Mouse (Mus musculus) liver, postnatal 0 days (tissue): ENCODE measurements around the gene Ankrd13a. TPM values are rescaled to one million over a fixed set of nuclear protein-coding genes. Genes with fewer than 3 reads are reported as not detected.

Experiments
- ATAC-seq: fragments of 200-750 bp; cut with Nextera tagmentation; 2 replicates; pipeline ENCODE4 v1.8.0; 2017; ENCODE audit warnings: mild to moderate bottlenecking, moderate library complexity
- DNase-seq: peaks from one replicate; pipeline ENCODE4 v3.0.0-alpha.2; 2016
- H3K27ac ChIP-seq: fragments of 300-500 bp; sonication (generic); 2 replicates; pipeline ENCODE4 v1.5.1; 2014; ENCODE audit warnings: antibody characterized with exemption, moderate library complexity, mild to moderate bottlenecking, low read depth
- H3K27me3 ChIP-seq: fragments of 300-500 bp; sonication (generic); 2 replicates; pipeline ENCODE4 v1.6.1; 2014; ENCODE audit warnings: low read length, control low read depth, mixed read lengths; ENCODE audit not compliant: insufficient read depth
- H3K36me3 ChIP-seq: fragments of 300-500 bp; sonication (generic); replicated peaks from 2 replicates; pipeline ENCODE4 v1.6.1; 2014; ENCODE audit warnings: mild to moderate bottlenecking, control low read depth, low read length, moderate library complexity, mixed read lengths; ENCODE audit not compliant: insufficient read depth
- H3K4me1 ChIP-seq: fragments of 300-500 bp; sonication (generic); 2 replicates; pipeline ENCODE4 v1.6.1; 2014; ENCODE audit warnings: antibody characterized with exemption, mild to moderate bottlenecking, control low read depth; ENCODE audit not compliant: insufficient read depth
- H3K4me2 ChIP-seq: fragments of 300-500 bp; sonication (generic); 2 replicates; pipeline ENCODE4 v1.6.1; 2014; ENCODE audit warnings: low read depth, mild to moderate bottlenecking, low read length, moderate library complexity, mixed read lengths
- H3K4me3 ChIP-seq: fragments of 300-500 bp; sonication (generic); 2 replicates; pipeline ENCODE4 v1.5.1; 2014; ENCODE audit warnings: low read depth, low read length
- H3K9ac ChIP-seq: fragments of 300-500 bp; sonication (generic); replicated peaks from 2 replicates; pipeline ENCODE4 v1.6.1; 2014; ENCODE audit warnings: mild to moderate bottlenecking, moderate library complexity
- H3K9me3 ChIP-seq: fragments of 300-500 bp; sonication (generic); 2 replicates; pipeline ENCODE4 v1.6.1; 2016; ENCODE audit warnings: mild to moderate bottlenecking, control low read depth, low read length, mixed read lengths
- CTCF ChIP-seq: sonication (generic); IDR thresholded peaks from 2 replicates; pipeline ENCODE4 v1.5.1; 2016; ENCODE audit warnings: antibody characterized with exemption, low read depth
- EP300 ChIP-seq: IDR thresholded peaks from 2 replicates; pipeline ENCODE4 v1.6.1; 2016; ENCODE audit warnings: antibody characterized with exemption, low read depth, mild to moderate bottlenecking
- WGBS: fragments of 180-500 bp; shearing (Covaris S2); extraction: QIAGEN DNeasy Blood & Tissue Kit; methylation state at CpG from one replicate; pipeline ENCODE4 v1.1.7; 2014; ENCODE audit not compliant: insufficient replicate concordance; 5-methylcytosine and 5-hydroxymethylcytosine counted together
- polyA plus RNA-seq: library from polyadenylated mRNA; unstranded; fragments of >200 nt; fragmentation: Nextera tagmentation; extraction: Ambion mirVana; gene quantifications from 2 replicates; pipeline ENCODE4 v1.2.1, GENCODE M21; 2015

Ankrd13a gene
- polyA plus RNA-seq, 1 experiment from 2014 or later: 26.7 TPM

GRCm38 (mm10) chr5:114809181-114809756, 34.8 kb downstream of the Ankrd13a start:
- DNase-seq: no peak

GRCm38 (mm10) chr5:114809826-114810225, 35.3 kb downstream of the Ankrd13a start:
- Histone ChIP-seq H3K27me3 (no peaks in the 10 kb centered on the region), H3K9me3 (no peaks in the 10 kb centered on the region), H3K4me3 (no peak overlapping the region), H3K4me1 (peaks cover 22% of the 10 kb centered on the region), H3K36me3 (peaks cover 13% of the 10 kb centered on the region; the same call in 1 of the 2 replicates), H3K9ac (no peak overlapping the region), H3K27ac (no peak overlapping the region), H3K4me2 (no peak overlapping the region)
- ATAC-seq (no peak), DNase-seq (peak; percentile 16)
- 77% methylated on average over 5 of the region's 5 CpGs for WGBS
- TF ChIP-seq EP300 (no peak), CTCF (no peak)

More at GRCm38 (mm10) chr5:114809181-114809756, 34.8 kb downstream of the Ankrd13a start:
- WGBS: 75% methylated on average over 10 of the region's 10 CpGs
- H3K9me3 ChIP-seq: no peaks in the 10 kb centered on the region
- H3K9ac ChIP-seq: no peak overlapping the region
- no peak overlapping the region for H3K4me3 ChIP-seq
- peaks cover 19% of the 10 kb centered on the region for H3K36me3 ChIP-seq
- peaks cover 22% of the 10 kb centered on the region for H3K4me1 ChIP-seq
- H3K4me2 ChIP-seq: no peak overlapping the region
- H3K27me3 ChIP-seq: no peaks in the 10 kb centered on the region
- TF ChIP-seq EP300: no peak
- no peak for TF ChIP-seq CTCF
- H3K27ac ChIP-seq: no peak overlapping the region
- ATAC-seq: no peak

- TF ChIP-seq EP300 (no peak), CTCF (no peak)
- ATAC-seq: peak; percentile 91
- Histone ChIP-seq H3K9ac (peak overlapping the region; percentile 81), H3K27me3 (no peaks in the 10 kb centered on the region), H3K4me2 (peak overlapping the region; percentile 84), H3K4me1 (0 out of 2 replicates have a peak, but pooled peaks cover 6% of the 10 kb centered on the region), H3K36me3 (no peaks in the 10 kb centered on the region; the same call in 1 of the 2 replicates), H3K4me3 (peak overlapping the region; percentile 77), H3K9me3 (no peaks in the 10 kb centered on the region), H3K27ac (peak overlapping the region; percentile 68)
- under 1% methylated on average over 50 of the region's 50 CpGs for WGBS
- peak; percentile 89 for DNase-seq
These were observed 39.2 kb downstream of the Ankrd13a start for GRCm38 (mm10) chr5:114813525-114814181.

DNA sequence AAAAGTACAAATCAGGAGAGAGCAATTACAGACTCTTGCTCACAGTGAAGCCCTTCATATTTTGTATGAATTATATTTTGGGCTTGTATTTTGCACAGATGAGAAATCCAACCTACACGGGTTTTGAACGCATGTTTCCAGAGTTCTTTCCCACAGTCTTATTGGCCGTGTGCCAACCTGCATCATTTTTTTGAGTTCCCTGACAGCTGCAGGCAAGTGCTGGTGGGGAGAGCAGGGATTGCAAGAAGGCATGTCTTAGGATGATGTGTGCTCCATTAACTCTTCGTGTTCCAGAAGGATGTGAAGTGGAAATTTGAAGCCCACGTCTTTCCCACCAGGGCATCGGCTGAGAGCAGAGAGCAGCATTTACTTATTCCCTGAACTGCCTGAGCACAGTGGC, 42.1 kb downstream of the Ankrd13a start:
- Histone ChIP-seq H3K27me3 (no peaks in the 10 kb centered on the region), H3K4me2 (no peak overlapping the region), H3K9me3 (no peaks in the 10 kb centered on the region), H3K4me3 (no peak overlapping the region), H3K27ac (no peak overlapping the region), H3K9ac (no peak overlapping the region), H3K4me1 (0 out of 2 replicates have a peak, but pooled peaks cover 6% of the 10 kb centered on the region), H3K36me3 (no peaks in the 10 kb centered on the region)
- no peak for ATAC-seq
- TF ChIP-seq EP300: no peak
- TF ChIP-seq CTCF: no peak
- DNase-seq: peak; percentile 12
- WGBS: 70% methylated on average over 6 of the region's 6 CpGs

- Histone ChIP-seq H3K4me3 (no peak overlapping the region), H3K4me2 (no peak overlapping the region), H3K4me1 (no peaks in the 10 kb centered on the region; the same call in 1 of the 2 replicates), H3K27ac (no peak overlapping the region), H3K9me3 (no peaks in the 10 kb centered on the region), H3K27me3 (no peaks in the 10 kb centered on the region), H3K36me3 (no peaks in the 10 kb centered on the region), H3K9ac (no peak overlapping the region)
- 55% methylated on average over 11 of the region's 11 CpGs for WGBS
- ATAC-seq (no peak), DNase-seq (peak; percentile 30)
- TF ChIP-seq EP300 (no peak), CTCF (no peak)
These were observed 43.6 kb downstream of the Ankrd13a start for GRCm38 (mm10) chr5:114818124-114818523.
